Mouse (Mus musculus): ENCODE results near the gene Efhc2. TPM values are rescaled to one million over a fixed set of nuclear protein-coding genes. Genes with fewer than 3 reads are reported as not detected.
A peak's percentile ranks its signal among the peaks of the same experiment; 100 is the strongest.

Efhc2 gene
- polyA plus RNA-seq (2016; fragmentation: Nextera tagmentation; extraction: Ambion mirVana), result 0.81 and 1.1 TPM in 2 replicates

DNA sequence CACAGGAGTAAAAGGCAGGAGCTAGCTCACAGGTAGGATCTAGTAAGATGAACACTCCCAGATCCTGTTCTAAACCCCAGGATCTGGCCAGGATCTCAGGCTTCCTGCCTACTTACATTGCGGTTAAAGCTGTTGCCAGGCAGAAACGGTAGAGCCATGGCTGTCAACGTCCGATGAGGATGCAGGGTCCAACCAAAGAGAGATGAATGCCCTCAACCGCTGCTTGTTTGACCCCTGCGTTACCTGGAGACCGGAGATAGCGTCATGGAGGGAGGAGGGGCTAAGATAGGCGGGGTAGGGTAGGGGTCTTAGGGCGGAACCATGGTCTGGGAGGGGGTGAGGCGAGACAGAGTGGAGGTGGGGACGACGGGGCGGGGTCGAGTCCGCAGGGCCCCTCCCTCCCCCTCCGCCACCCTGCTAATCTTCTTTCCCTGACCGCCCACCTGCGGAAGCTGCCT lies at the start of gene Efhc2:
Gene Efhc2 (minus strand): TSS at position 243 of the 458 bp plus-strand sequence.
- ATAC-seq (ENCODE audit: low FRiP score), result peak; percentile 50; the same call in 1 of the 2 replicates

DNA sequence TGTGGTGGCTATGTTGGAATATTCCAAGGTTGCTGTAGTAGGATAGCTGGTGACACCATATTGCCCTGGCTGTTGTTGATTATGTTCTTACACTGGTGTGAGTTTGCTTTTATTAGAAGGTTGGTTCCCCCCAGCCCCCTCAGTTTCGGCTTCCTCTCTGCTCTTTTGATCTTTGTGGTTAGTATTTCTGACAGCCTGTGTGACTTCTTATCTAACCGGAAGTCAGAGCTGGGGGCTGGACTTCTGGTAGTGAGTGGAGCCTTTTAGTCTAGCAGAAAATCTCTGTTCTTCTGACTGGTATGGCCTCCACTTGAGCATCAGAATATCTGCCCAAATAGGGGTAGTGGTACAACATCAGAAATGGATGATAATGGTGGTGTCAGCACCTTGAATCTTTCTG lies 45.9 kb upstream of the Efhc2 start:
- H3K27ac ChIP-seq, result no peak overlapping the region
- no peaks in the 10 kb centered on the region for H3K27me3 ChIP-seq
- no peak for ATAC-seq (ENCODE audit: low FRiP score)
- 63% methylated on average over 2 of the region's 2 CpGs for WGBS
- H3K4me3 ChIP-seq, result no peak overlapping the region
- no peak overlapping the region for H3K4me2 ChIP-seq (replicated peaks)
- H3K9me3 ChIP-seq (replicated peaks), result no peaks in the 10 kb centered on the region
- no peaks in the 10 kb centered on the region for H3K36me3 ChIP-seq
- no peaks in the 10 kb centered on the region for H3K4me1 ChIP-seq
- no peak overlapping the region for H3K9ac ChIP-seq

More for the DNA sequence above, at the start of gene Efhc2:
- H3K27me3 ChIP-seq, result no peaks in the 10 kb centered on the region
- H3K27ac ChIP-seq, result no peak within 1 kb of the TSS
- H3K36me3 ChIP-seq, result no peaks in the 10 kb centered on the region
- whole genome bisulfite sequencing, result 23% methylated on average over 10 of the region's 19 CpGs
- H3K4me3 ChIP-seq, result peak within 1 kb of the TSS; percentile 36
- peak within 1 kb of the TSS; percentile 54 for H3K4me2 ChIP-seq (replicated peaks)
- H3K9ac ChIP-seq, result no peak within 1 kb of the TSS
- no peaks in the 10 kb centered on the region for H3K9me3 ChIP-seq (replicated peaks)
- no peaks in the 10 kb centered on the region for H3K4me1 ChIP-seq

GRCm38 (mm10) chrX:17300349-17300880 lies 18.8 kb downstream of the Efhc2 start:
- Histone ChIP-seq H3K9ac (no peak overlapping the region), H3K9me3 (replicated peaks) (no peaks in the 10 kb centered on the region), H3K27me3 (no peaks in the 10 kb centered on the region), H3K27ac (no peak overlapping the region), H3K4me1 (no peaks in the 10 kb centered on the region), H3K4me3 (no peak overlapping the region), H3K36me3 (no peaks in the 10 kb centered on the region), H3K4me2 (replicated peaks) (no peak overlapping the region)
- 91% methylated on average over 3 of the region's 3 CpGs for WGBS
- no peak for ATAC-seq (ENCODE audit: low FRiP score)

DNA sequence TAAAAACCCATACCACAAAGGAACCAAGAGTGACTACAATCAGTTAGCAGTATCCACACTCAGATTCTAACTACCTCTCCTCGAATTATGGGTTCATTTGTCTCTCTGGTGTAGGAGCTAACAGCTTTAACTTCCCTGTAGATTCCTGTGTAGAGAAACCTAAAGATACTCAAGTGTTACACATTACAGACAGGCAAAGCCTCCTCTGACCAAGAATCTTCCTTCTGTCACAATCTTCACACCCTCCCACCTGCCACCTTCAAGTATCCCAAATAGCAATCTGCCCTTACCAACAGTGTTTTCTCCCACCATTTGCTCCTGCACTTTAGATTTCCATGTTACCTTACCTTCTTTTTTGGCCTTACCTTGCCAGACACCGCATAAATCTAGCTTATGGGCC lies 35.3 kb downstream of the Efhc2 start:
- Histone ChIP-seq H3K27me3 (no peaks in the 10 kb centered on the region), H3K4me3 (no peak overlapping the region), H3K4me1 (no peaks in the 10 kb centered on the region), H3K9me3 (replicated peaks) (no peaks in the 10 kb centered on the region), H3K9ac (no peak overlapping the region), H3K36me3 (no peaks in the 10 kb centered on the region), H3K4me2 (replicated peaks) (no peak overlapping the region), H3K27ac (no peak overlapping the region)
- 91% methylated on average over 2 of the region's 2 CpGs for WGBS
- ATAC-seq (ENCODE audit: low FRiP score), result no peak

DNA sequence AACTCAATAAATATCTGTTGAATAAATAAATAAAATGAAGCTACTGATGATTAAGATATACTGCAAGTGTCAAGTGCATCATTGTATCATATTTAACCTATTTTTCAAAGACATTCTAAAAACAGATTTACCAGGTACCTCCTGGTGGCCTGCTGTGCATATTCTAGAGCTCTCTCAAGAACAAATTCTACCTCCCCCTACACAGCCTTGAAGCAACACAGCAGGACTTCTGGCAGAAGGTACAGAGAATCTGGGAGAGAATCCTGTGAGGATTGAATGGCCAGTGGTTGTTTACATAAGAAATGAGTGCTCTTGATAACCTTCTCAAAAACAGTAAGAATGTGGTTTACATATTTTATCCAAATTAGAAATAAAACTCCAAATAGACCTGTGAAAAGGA lies 94.0 kb downstream of the Efhc2 start:
- H3K27ac ChIP-seq, result no peak overlapping the region
- H3K9me3 ChIP-seq (replicated peaks), result no peaks in the 10 kb centered on the region
- no peaks in the 10 kb centered on the region for H3K27me3 ChIP-seq
- no peaks in the 10 kb centered on the region for H3K36me3 ChIP-seq
- no peak overlapping the region for H3K4me2 ChIP-seq (replicated peaks)
- ATAC-seq (ENCODE audit: low FRiP score), result no peak
- no peak overlapping the region for H3K4me3 ChIP-seq
- H3K4me1 ChIP-seq, result no peaks in the 10 kb centered on the region
- H3K9ac ChIP-seq, result no peak overlapping the region

GRCm38 (mm10) chrX:17217451-17217850 lies 101.7 kb downstream of the Efhc2 start:
- no peak for ATAC-seq (ENCODE audit: low FRiP score)
- no peaks in the 10 kb centered on the region for H3K27me3 ChIP-seq
- H3K4me1 ChIP-seq, result no peaks in the 10 kb centered on the region
- H3K9ac ChIP-seq, result no peak overlapping the region
- H3K27ac ChIP-seq, result no peak overlapping the region
- no peaks in the 10 kb centered on the region for H3K36me3 ChIP-seq
- H3K9me3 ChIP-seq (replicated peaks), result no peaks in the 10 kb centered on the region
- H3K4me3 ChIP-seq, result no peak overlapping the region
- H3K4me2 ChIP-seq (replicated peaks), result no peak overlapping the region

DNA sequence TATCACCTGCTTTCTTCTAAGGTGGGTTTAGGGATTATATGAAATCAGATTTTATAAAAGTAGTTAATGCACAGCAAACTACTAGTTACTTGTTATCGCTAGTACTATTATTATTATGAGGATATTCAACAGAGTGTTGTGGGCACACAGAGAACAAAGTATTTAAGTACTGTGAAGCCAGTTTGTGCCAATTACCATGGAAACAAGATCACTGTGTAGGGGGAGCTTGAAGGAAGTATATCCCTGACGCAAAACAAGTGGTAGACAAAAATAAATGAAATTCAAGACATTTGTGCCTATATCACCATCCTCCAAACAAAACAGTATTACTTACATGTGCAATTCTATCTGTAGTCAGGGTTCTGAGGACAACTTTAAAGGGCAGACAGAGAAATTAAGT lies 105.7 kb downstream of the Efhc2 start:
- Histone ChIP-seq H3K9me3 (replicated peaks) (no peaks in the 10 kb centered on the region), H3K4me3 (no peak overlapping the region), H3K4me1 (no peaks in the 10 kb centered on the region), H3K36me3 (no peaks in the 10 kb centered on the region), H3K9ac (no peak overlapping the region), H3K27ac (no peak overlapping the region), H3K4me2 (replicated peaks) (no peak overlapping the region), H3K27me3 (no peaks in the 10 kb centered on the region)
- no peak for ATAC-seq (ENCODE audit: low FRiP score)
- WGBS, result 81% methylated on average over 2 of the region's 2 CpGs

DNA sequence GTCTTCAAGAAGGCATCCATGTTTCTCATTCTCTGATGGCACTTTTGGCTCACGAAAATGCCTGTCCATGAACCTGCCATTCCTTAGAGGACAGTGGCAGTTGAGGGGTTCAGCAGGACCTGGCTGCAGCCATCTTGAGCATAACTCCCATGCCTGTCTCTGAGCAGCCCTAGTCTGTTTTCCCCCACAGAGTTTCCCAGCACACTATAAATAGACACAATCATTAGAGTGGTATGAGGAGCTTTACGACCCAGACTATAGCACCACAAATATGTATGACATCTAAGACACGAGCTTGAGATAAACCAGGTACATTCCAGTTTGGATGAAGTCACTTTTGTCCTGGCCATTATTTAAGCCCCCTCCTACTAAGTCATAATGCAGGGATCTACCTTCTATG lies 143.4 kb downstream of the Efhc2 start:
- WGBS, result 76% methylated on average over 3 of the region's 3 CpGs
- H3K4me3 ChIP-seq, result no peak overlapping the region
- no peak overlapping the region for H3K9ac ChIP-seq
- no peak overlapping the region for H3K27ac ChIP-seq
- no peak for ATAC-seq (ENCODE audit: low FRiP score)
- no peaks in the 10 kb centered on the region for H3K9me3 ChIP-seq (replicated peaks)
- no peak overlapping the region for H3K4me2 ChIP-seq (replicated peaks)
- H3K27me3 ChIP-seq, result no peaks in the 10 kb centered on the region
- no peaks in the 10 kb centered on the region for H3K36me3 ChIP-seq
- no peaks in the 10 kb centered on the region for H3K4me1 ChIP-seq

DNA sequence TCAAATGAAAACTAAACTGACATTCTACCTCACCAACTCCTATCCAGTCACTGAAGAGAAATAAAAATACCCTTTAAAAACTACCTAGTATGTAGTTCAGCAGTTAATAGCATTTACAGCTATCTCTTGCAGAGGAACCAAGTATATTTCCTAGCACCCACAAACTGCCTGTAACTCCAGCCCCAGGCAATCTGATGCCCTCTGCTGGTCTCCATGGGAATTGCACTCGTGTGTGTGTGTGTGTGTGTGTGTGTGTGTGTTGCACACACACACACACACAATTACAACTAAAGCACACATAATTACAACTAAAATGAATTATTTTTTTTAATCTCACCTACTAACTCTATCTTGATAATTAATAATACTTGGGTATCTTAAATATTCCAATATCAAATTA lies 153.5 kb downstream of the Efhc2 start:
- Histone ChIP-seq H3K4me2 (replicated peaks) (no peak overlapping the region), H3K4me1 (no peaks in the 10 kb centered on the region), H3K9me3 (replicated peaks) (no peaks in the 10 kb centered on the region), H3K4me3 (no peak overlapping the region), H3K27me3 (no peaks in the 10 kb centered on the region), H3K36me3 (no peaks in the 10 kb centered on the region), H3K27ac (no peak overlapping the region), H3K9ac (no peak overlapping the region)
- ATAC-seq (ENCODE audit: low FRiP score), result no peak
- WGBS, result 53% methylated on average over 1 of the region's 1 CpGs
